Mouse (Mus musculus): Measurements from ENCODE around the gene Nol6. TPM values are rescaled to one million over a fixed set of nuclear protein-coding genes. Genes with fewer than 3 reads are reported as not detected.
A peak's percentile ranks its signal among the peaks of the same experiment; 100 is the strongest.

Nol6 gene
- polyA plus RNA-seq, 1 experiment from 2014 or later = 38.1 TPM

DNA sequence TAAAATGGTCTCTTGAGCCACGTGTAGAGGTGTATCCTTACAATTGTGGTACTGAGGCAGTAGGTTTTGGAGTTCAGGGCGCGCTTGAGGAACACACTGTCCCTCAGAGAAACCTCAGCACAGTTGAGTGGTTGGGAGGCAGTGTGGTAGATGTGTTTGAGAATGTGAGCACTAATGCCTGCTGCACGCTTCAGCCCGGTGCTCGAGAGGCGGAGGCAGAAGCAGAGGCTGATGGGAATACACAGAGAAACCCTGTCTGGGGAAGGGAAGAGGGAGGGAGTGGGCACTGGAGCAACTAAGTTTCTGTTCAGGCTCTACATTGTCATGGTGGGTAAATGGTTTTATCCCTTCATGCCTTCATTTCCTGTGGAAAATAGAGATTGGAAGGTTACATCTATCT is 26.9 kb upstream of the Nol6 start:
- no peaks in the 10 kb centered on the region for H3K36me3 ChIP-seq (ENCODE audit: control insufficient read depth, insufficient read depth, low read length)
- H3K9ac ChIP-seq (replicated peaks; ENCODE audit: low read length) = no peak overlapping the region
- H3K9me3 ChIP-seq (ENCODE audit: control insufficient read depth, low read length) = no peaks in the 10 kb centered on the region
- DNase-seq = no peak
- H3K27me3 ChIP-seq (ENCODE audit: control insufficient read depth, insufficient read depth, low read length) = no peaks in the 10 kb centered on the region
- no peak overlapping the region for H3K27ac ChIP-seq (replicated peaks; ENCODE audit: low read depth, low read length)
- no peak for ATAC-seq (ENCODE audit: low FRiP score, low TSS enrichment)
- H3K4me2 ChIP-seq (ENCODE audit: low read length) = no peak overlapping the region
- no peak overlapping the region for H3K4me3 ChIP-seq (replicated peaks; ENCODE audit: low read depth, low read length)
- H3K4me1 ChIP-seq (ENCODE audit: control insufficient read depth, insufficient read depth, low read length) = no peaks in the 10 kb centered on the region
- 94% methylated on average over 7 of the region's 7 CpGs for WGBS

DNA sequence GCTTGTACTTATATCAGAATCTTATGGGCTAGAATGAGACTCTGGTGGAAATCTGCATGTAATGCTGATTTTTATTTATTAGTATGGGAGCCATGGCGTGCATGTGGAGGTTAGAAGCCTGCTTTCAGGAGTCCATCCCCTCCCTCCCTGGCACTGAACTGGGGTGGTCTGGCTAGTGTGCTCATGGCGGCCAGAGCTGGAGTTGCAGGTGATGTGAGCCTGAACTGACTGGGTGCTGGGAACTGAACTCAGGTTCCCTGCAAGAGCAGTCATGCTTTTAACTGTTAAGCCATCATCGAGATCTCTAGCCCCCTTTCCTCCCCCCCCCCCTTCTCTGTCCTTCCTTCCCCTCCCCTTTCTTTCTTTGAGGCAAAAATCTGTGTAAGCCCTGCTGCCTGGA is 25.6 kb upstream of the Nol6 start:
- Histone ChIP-seq H3K4me3 (replicated peaks; ENCODE audit: low read depth, low read length) (no peak overlapping the region), H3K27ac (replicated peaks; ENCODE audit: low read depth, low read length) (no peak overlapping the region)

DNA sequence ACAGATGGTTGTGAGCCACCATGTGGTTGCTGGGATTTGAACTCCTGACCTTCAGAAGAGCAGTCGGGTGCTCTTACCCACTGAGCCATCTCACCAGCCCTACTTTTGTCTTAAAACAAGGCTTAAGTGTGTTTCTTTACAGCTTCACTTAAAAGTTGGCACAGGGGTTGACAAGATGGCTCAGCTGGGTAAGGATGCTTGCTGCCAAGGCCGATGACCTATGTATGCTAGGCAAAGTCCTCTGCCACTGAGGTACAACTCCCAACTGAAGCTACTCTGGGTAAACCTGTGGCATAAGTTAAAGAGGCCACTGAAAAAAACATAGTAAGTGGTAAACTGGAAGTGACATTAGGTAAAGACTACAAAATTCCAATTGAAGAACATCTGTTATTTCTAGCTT is 18.3 kb upstream of the Nol6 start:
- DNase-seq (no peak), ATAC-seq (ENCODE audit: low FRiP score, low TSS enrichment) (no peak)
- no peaks in the 10 kb centered on the region for H3K9me3 ChIP-seq (ENCODE audit: control insufficient read depth, low read length)
- H3K4me1 ChIP-seq (ENCODE audit: control insufficient read depth, insufficient read depth, low read length) = no peaks in the 10 kb centered on the region; the same call in 1 of the 2 replicates
- 82% methylated on average over 2 of the region's 2 CpGs for WGBS
- H3K4me2 ChIP-seq (ENCODE audit: low read length) = no peak overlapping the region
- no peaks in the 10 kb centered on the region for H3K27me3 ChIP-seq (ENCODE audit: control insufficient read depth, insufficient read depth, low read length)
- H3K9ac ChIP-seq (replicated peaks; ENCODE audit: low read length) = no peak overlapping the region
- H3K27ac ChIP-seq (replicated peaks; ENCODE audit: low read depth, low read length) = no peak overlapping the region
- no peak overlapping the region for H3K4me3 ChIP-seq (replicated peaks; ENCODE audit: low read depth, low read length)
- peaks cover 14% of the 10 kb centered on the region for H3K36me3 ChIP-seq (ENCODE audit: control insufficient read depth, insufficient read depth, low read length)

More for the DNA sequence above, 25.6 kb upstream of the Nol6 start:
- Histone ChIP-seq H3K4me1 (ENCODE audit: control insufficient read depth, insufficient read depth, low read length) (no peaks in the 10 kb centered on the region), H3K36me3 (ENCODE audit: control insufficient read depth, insufficient read depth, low read length) (no peaks in the 10 kb centered on the region), H3K4me2 (ENCODE audit: low read length) (no peak overlapping the region), H3K9me3 (ENCODE audit: control insufficient read depth, low read length) (no peaks in the 10 kb centered on the region), H3K9ac (replicated peaks; ENCODE audit: low read length) (no peak overlapping the region), H3K27me3 (ENCODE audit: control insufficient read depth, insufficient read depth, low read length) (no peaks in the 10 kb centered on the region)
- no peak for ATAC-seq (ENCODE audit: low FRiP score, low TSS enrichment)
- WGBS = 74% methylated on average over 3 of the region's 3 CpGs
- DNase-seq = no peak

- ATAC-seq (ENCODE audit: low FRiP score, low TSS enrichment) (no peak), DNase-seq (no peak)
- Histone ChIP-seq H3K36me3 (ENCODE audit: control insufficient read depth, insufficient read depth, low read length) (peaks cover 14% of the 10 kb centered on the region), H3K27me3 (ENCODE audit: control insufficient read depth, insufficient read depth, low read length) (no peaks in the 10 kb centered on the region), H3K9me3 (ENCODE audit: control insufficient read depth, low read length) (no peaks in the 10 kb centered on the region), H3K9ac (replicated peaks; ENCODE audit: low read length) (no peak overlapping the region), H3K4me1 (ENCODE audit: control insufficient read depth, insufficient read depth, low read length) (no peaks in the 10 kb centered on the region; the same call in none of the 2 replicates), H3K4me2 (ENCODE audit: low read length) (no peak overlapping the region), H3K4me3 (replicated peaks; ENCODE audit: low read depth, low read length) (no peak overlapping the region), H3K27ac (replicated peaks; ENCODE audit: low read depth, low read length) (no peak overlapping the region)
- 92% methylated on average over 6 of the region's 6 CpGs for WGBS
These were observed 16.1 kb upstream of the Nol6 start for GRCm38 (mm10) chr4:41140174-41140875.

- Histone ChIP-seq H3K4me3 (replicated peaks; ENCODE audit: low read depth, low read length) (peak overlapping the region; percentile 93), H3K4me2 (ENCODE audit: low read length) (peak overlapping the region; percentile 70), H3K9me3 (ENCODE audit: control insufficient read depth, low read length) (no peaks in the 10 kb centered on the region), H3K27me3 (ENCODE audit: control insufficient read depth, insufficient read depth, low read length) (no peaks in the 10 kb centered on the region), H3K36me3 (ENCODE audit: control insufficient read depth, insufficient read depth, low read length) (peaks cover 11% of the 10 kb centered on the region), H3K27ac (replicated peaks; ENCODE audit: low read depth, low read length) (peak overlapping the region; percentile 99), H3K4me1 (ENCODE audit: control insufficient read depth, insufficient read depth, low read length) (peaks cover 6% of the 10 kb centered on the region), H3K9ac (replicated peaks; ENCODE audit: low read length) (peak overlapping the region; percentile 100)
- peak; percentile 40 for DNase-seq
- ATAC-seq (ENCODE audit: low FRiP score, low TSS enrichment) = no peak
- 0% methylated on average over 8 of the region's 8 CpGs for WGBS
These were observed 12.6 kb upstream of the Nol6 start for GRCm38 (mm10) chr4:41136811-41137210.

DNA sequence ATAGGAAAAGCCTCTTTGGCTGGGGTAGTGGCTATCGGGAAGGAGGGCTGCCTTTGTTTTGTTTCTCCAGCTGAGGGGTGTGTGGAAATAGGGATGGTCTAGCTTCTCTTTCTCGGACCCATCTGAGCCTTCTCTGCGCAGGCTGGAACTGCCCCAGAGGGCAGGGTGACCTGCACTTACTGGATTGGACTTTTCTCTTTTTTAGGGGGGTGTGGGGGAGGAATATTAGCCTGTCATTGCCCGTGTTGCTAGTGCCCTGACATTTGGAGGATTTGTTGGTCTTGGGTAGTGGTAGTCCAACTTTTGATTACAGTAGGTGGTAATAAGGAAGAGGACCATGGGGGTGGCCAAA is 12.2 kb upstream of the Nol6 start:
- Histone ChIP-seq H3K9me3 (ENCODE audit: control insufficient read depth, low read length) (no peaks in the 10 kb centered on the region), H3K36me3 (ENCODE audit: control insufficient read depth, insufficient read depth, low read length) (peaks cover 11% of the 10 kb centered on the region), H3K4me2 (ENCODE audit: low read length) (peak overlapping the region; percentile 70), H3K4me3 (replicated peaks; ENCODE audit: low read depth, low read length) (peak overlapping the region; percentile 93), H3K27ac (replicated peaks; ENCODE audit: low read depth, low read length) (peak overlapping the region; percentile 99), H3K27me3 (ENCODE audit: control insufficient read depth, insufficient read depth, low read length) (no peaks in the 10 kb centered on the region), H3K9ac (replicated peaks; ENCODE audit: low read length) (peak overlapping the region; percentile 100), H3K4me1 (ENCODE audit: control insufficient read depth, insufficient read depth, low read length) (peaks cover 6% of the 10 kb centered on the region)
- no peak for DNase-seq
- ATAC-seq (ENCODE audit: low FRiP score, low TSS enrichment) = peak; percentile 3; the same call in 1 of the 2 replicates
- WGBS = 0% methylated on average over 4 of the region's 4 CpGs

- ATAC-seq (ENCODE audit: low FRiP score, low TSS enrichment) = peak; percentile 81
- no peaks in the 10 kb centered on the region for H3K27me3 ChIP-seq (ENCODE audit: control insufficient read depth, insufficient read depth, low read length)
- peaks cover 6% of the 10 kb centered on the region for H3K36me3 ChIP-seq (ENCODE audit: control insufficient read depth, insufficient read depth, low read length)
- peak within 1 kb of the TSS; percentile 93 for H3K4me3 ChIP-seq (replicated peaks; ENCODE audit: low read depth, low read length)
- H3K4me2 ChIP-seq (ENCODE audit: low read length) = peak within 1 kb of the TSS; percentile 70
- H3K27ac ChIP-seq (replicated peaks; ENCODE audit: low read depth, low read length) = peak within 1 kb of the TSS; percentile 99
- under 1% methylated on average over 60 of the region's 65 CpGs for WGBS
- peaks cover 6% of the 10 kb centered on the region for H3K4me1 ChIP-seq (ENCODE audit: control insufficient read depth, insufficient read depth, low read length)
- H3K9me3 ChIP-seq (ENCODE audit: control insufficient read depth, low read length) = no peaks in the 10 kb centered on the region
- peak; percentile 77 for DNase-seq
- peak within 1 kb of the TSS; percentile 100 for H3K9ac ChIP-seq (replicated peaks; ENCODE audit: low read length)
These were observed 11.6 kb upstream of the Nol6 start, which contains the start of gene Ube2r2 for GRCm38 (mm10) chr4:41135711-41136453. TSS of gene Ube2r2 (plus strand) at chr4:41135743.

GRCm38 (mm10) chr4:41134935-41135710 is 10.9 kb upstream of the Nol6 start:
- ATAC-seq (ENCODE audit: low FRiP score, low TSS enrichment) (peak; percentile 93), DNase-seq (peak; percentile 95)
- Histone ChIP-seq H3K36me3 (ENCODE audit: control insufficient read depth, insufficient read depth, low read length) (no peaks in the 10 kb centered on the region), H3K27ac (replicated peaks; ENCODE audit: low read depth, low read length) (peak overlapping the region; percentile 99), H3K4me2 (ENCODE audit: low read length) (peak overlapping the region; percentile 70), H3K4me1 (ENCODE audit: control insufficient read depth, insufficient read depth, low read length) (peaks cover 6% of the 10 kb centered on the region), H3K9me3 (ENCODE audit: control insufficient read depth, low read length) (no peaks in the 10 kb centered on the region), H3K9ac (replicated peaks; ENCODE audit: low read length) (peak overlapping the region; percentile 100), H3K27me3 (ENCODE audit: control insufficient read depth, insufficient read depth, low read length) (no peaks in the 10 kb centered on the region), H3K4me3 (replicated peaks; ENCODE audit: low read depth, low read length) (peak overlapping the region; percentile 93)
- 1% methylated on average over 25 of the region's 70 CpGs for WGBS
